Mouse (Mus musculus) adrenal gland (tissue): ENCODE measurements around the gene Slc43a3.

Experiments
- intact Hi-C: fragments of 180-260 bp; cut with DNase I; formaldehyde crosslinking; loops from one replicate; pipeline ENCODE4 v1.15.1; 2025
- microRNA-seq, 2 experiments: library from miRNA; unstranded; fragments of <30 nt; microRNA quantifications; one replicate each; pipeline ENCODE4; 2019

Slc43a3 gene

GRCm38 (mm10) chr2:84967318-84967991 is 31.1 kb downstream of the Slc43a3 start:
- intact Hi-C loops = no loop called here

- intact Hi-C loops = no loop called here
These were observed 39.2 kb downstream of the Slc43a3 start for GRCm38 (mm10) chr2:84975580-84975979.

- intact Hi-C loops = no loop called here
These were observed 43.8 kb downstream of the Slc43a3 start, which contains the start of gene Prg2 for GRCm38 (mm10) chr2:84980188-84980587. TSS of gene Prg2 (plus strand) at chr2:84980461.

GRCm38 (mm10) chr2:84987930-84988329 is 51.6 kb downstream of the Slc43a3 start, which contains the start of gene Prg3:
TSS of gene Prg3 (plus strand) at chr2:84988215.
- intact Hi-C loops = no loop called here

- intact Hi-C loops = no loop called here
These were observed 60.0 kb downstream of the Slc43a3 start for GRCm38 (mm10) chr2:84996376-84996775.

GRCm38 (mm10) chr2:84999486-85000181 is 63.3 kb downstream of the Slc43a3 start:
- intact Hi-C loops = no loop called here

- intact Hi-C loops = no loop called here
These were observed 65.1 kb downstream of the Slc43a3 start for GRCm38 (mm10) chr2:85001497-85001896.

GRCm38 (mm10) chr2:85002575-85002974 is 66.2 kb downstream of the Slc43a3 start:
- intact Hi-C loops = no loop called here

- intact Hi-C loops = no loop called here
These were observed 68.0 kb downstream of the Slc43a3 start for GRCm38 (mm10) chr2:85004341-85004740.

GRCm38 (mm10) chr2:85006600-85006999 is 70.2 kb downstream of the Slc43a3 start:
- intact Hi-C loops = loop anchor here (5.0 kb wide), 1 partner anchor 114 kb away; no protein-coding TSS in a partner anchor

GRCm38 (mm10) chr2:85007729-85008128 is 71.3 kb downstream of the Slc43a3 start:
- intact Hi-C loops = loop anchor here (1.0 to 5.0 kb wide), 2 partner anchors 51 to 115 kb away; no protein-coding TSS in a partner anchor

Small RNA genes lying within 50 kb of the gene (microRNA-seq; reads per million reads assigned to microRNA genes)
- gene Gm24332 = 0 reads per million in 2 experiments
